Mouse (Mus musculus) heart, adult 8-10 months (tissue): ENCODE measurements around the gene Por. TPM values are rescaled to one million over a fixed set of nuclear protein-coding genes. Genes with fewer than 3 reads are reported as not detected.

Experiments
- DNase-seq: peaks from one replicate; pipeline ENCODE4 v3.0.0; 2022; ENCODE audit warnings: low spot score
- total RNA-seq, 4 experiments: library from RNA; stranded (reverse); gene quantifications; 2 replicates each; pipeline ENCODE4 v1.2.4; 2022

Por gene
- total RNA-seq, 4 experiments from 2014 or later = 71.5 to 84.8 (median 75.1) TPM

DNA sequence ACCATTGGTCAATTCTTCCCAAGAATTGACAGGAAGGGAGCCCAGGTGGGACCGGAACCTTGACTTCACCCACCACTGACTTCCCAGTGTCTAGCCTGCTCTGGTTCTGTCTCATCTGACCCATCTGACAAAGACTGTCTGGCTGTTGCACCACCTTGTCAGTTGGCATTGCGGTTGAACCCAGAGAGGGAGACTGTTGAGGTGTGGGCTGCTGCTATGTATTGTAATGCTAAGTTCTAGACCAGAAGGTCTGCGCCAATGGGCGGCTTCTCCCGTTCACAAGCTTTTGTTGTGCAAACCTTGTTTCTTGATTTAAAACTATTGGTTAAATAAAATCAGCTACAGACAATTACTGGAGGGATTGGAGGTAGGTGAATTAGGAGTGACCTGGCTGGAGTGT lies 12.7 kb upstream of the Por start:
- no peak for DNase-seq

DNA sequence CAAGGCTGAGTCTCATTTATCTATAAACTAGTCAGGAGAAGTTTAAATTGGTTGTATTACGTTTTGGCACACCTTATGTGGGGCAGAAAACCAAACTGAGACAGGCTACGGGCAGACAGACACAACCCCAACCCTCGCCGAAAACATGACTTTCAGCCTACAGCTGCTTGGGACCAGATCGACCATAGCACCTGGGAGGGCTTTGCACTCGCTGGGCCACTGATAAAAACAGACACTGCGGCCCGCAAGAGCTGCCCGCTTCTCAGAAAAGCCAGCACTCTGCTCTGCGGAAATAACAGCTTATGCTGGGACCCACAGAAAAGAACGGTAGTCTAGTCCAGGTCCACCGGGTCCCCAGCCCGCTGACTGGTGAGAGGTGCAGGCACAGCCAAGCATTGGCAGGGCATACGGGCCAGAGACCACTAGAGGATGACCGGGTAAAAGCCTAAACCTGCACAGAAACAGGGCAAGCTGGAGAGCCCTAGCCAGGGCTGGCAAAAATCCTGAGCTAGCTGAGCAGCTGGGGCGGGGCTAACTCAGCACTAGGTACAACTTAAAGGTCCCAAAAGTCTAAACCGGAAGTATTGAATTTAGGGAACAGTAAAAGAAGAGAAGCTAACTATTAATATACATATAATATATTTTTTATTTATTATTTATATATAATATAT lies 12.0 kb upstream of the Por start:
- no peak for DNase-seq

DNA sequence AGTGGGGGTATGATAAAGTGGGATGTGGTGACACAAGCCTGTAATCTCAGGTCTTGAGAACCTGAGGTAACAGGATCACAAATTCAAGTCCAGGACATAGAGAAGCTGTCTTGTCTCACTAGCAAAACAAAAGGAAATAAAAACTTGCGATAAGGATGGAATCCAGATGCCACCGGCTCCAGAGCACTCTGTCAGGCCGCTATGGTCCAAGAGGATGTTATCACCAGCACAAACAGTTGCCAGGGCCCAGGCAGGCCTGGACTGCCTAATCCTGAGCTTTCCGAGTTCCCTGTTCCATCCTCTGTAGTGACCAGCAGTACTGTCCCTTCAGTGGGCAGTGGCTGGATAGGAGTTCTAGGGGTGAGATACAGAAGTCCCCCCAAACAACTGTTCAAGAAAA lies 9.9 kb upstream of the Por start:
- DNase-seq = no peak

DNA sequence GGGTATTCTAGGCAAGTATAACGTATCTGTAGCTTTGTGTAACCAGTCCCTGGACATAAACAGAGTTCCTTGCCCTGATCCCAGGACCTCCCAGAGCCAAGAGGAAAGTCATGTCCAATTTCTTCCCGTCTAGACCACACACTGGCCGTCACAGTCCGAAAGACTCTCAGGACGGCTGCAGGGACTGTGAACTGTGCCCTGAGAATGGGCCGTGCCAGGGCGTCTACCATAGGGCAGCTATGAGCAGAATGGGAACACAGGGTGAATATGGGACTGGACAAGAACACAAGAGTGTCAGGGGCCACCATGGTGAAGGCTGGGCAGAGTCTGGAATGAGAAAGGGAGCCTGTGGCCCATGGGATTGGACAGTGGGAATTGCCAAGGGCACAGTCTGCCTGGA lies 9.3 kb upstream of the Por start:
- DNase-seq = no peak

DNA sequence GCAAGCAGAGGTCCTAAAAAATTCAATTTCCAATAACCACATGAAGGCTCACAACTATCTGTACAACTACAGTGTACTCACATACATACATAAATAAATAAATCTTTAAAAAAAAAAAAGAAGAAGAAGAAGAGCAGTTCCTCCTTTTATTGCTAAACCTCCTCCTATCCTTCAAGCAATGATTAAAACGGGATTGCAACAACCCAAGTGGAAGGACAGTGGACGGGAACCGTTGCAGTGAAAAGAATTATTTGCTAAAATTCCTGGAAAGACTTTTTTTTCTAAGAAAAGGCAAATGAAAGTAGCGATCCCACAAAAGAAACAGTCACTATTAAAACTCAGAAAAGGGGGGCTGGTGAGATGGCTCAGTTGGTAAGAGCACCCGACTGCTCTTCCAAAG lies 2.9 kb upstream of the Por start:
- no peak for DNase-seq

DNA sequence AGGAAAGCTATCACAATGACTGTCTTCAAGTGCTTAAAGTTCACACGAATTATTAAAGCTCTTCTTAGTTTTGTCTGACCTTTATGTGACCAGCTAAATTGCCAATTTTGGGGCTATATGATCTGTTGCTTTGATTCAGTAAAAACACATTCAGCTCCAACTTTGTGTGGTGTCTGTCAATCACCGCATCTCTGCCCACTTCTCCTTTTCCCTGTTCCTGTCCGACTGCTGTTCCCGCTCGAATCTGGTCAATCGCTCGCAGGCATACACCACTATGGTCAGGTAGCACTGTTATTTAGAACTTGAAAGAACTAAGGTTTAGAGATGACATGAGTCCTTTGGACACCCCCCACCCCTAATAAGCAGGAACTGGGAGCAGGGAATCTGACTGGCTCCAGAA lies 1.8 kb upstream of the Por start:
- no peak for DNase-seq

DNA sequence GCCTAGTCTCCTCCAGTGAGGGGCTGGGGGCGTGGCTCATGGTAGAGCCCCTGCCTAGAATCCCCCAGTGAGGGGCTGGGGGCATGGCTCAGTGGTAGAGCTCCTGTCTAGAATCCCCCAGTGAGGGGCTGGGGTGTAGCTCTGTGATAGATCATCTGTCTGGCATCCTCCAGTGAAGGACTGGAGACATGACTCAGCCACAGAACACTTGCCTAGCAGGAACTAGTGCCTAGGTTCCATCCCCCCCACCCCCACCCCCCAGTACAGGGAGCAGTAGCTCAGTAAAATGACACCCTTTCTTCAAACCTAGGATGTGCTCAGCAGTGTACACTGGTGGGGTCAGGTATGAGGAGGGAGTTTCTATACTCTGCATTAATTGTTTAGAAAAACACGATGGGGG lies 1.0 kb downstream of the Por start:
- DNase-seq = no peak

DNA sequence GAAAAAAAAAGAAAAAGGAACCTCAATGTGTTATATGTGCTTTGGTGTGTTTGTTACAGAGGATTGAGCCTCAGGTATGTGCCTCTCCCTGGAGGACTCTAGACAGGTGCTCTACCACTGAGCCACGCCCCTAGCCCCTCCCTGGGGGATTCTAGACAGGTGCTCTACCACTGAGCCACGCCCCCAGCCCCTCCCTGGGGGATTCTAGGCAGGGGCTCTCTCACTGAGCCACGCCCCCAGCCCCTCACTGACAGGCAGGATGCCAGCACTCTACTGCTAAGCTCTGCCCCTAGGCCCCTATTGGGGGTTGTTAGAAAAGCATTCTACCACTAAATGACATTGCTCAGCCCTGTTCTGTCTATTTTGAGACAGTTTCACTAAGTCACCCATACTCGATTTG lies 2.7 kb downstream of the Por start:
- DNase-seq = no peak

DNA sequence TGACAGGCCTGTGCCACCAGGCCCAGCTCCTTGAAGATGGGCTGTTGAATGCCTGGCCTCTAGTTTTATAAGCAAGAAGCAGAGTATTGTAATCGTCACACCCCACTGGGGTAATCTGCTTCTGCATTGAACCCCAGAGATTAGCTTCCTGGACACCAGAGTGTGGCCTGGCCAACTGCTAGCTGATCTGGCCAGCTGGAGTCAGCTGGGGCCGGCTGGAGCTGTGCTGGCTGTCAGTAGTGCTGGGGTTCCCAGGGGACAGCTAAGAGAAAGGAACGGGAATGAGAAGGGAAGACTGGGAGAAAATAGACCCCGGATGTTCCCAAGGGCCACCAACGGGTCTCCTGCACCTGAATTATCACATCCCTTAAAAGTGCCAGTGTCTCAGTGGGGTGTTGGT lies 3.1 kb downstream of the Por start:
- peak; percentile 57 for DNase-seq

DNA sequence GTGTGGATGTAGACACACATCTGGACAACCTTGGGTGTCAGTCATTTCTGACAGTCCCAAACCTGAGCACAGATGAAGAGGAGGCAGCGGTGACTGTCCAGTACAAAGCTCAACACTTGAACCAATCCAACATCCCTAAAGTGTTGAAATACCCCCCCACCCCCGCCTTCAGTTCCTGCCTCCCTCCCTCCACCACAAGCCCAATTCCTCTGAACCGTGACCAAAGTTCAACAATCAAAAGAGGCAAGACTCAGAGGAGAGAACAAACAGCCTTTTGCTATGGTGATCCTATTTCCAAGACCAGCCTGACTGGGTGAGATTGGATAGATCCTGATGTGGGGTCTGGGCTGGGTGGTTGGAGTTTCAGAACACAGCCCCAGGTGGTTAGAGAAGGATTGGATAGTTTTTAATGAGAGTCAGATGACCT lies 4.5 kb downstream of the Por start:
- no peak for DNase-seq

DNA sequence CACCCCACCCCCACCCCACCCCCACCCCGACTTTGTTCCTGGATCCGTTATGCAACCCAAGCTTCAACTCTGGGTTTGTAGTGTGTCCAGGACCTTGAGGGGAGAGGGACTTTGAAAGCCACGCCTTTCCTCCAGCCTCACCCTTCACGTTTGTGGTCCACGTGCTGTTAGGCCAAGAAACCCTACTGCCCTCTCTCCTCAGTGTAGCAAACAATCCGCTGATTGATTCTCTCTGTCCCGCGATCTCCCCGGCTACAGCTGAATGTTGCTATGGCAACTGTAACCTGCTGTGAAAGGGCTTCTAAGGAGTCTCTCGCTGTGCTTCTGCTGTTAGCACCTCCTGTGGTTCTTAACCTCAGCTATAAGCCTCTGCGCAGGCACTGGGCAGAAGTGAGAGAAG lies 5.0 kb downstream of the Por start:
- peak; percentile 55 for DNase-seq

DNA sequence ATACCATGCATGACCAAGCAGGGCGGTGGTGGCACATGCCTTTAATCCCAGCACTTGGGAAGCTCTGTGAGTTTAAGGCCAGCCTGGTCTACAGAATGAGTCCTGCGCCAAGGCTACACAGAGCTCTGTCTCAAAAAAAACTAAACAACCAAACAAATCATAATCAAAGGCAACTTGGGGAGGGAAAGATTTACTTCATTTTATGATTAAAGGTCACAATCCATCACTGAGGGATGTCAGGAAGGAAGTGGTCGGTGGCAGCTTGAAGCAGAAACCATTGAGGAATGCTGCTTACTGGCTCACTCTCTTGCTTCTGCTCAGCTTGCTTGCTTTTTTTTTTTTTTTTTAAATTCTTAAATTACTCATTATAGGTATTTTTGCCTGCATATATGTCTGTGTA lies 6.9 kb downstream of the Por start:
- DNase-seq = no peak

DNA sequence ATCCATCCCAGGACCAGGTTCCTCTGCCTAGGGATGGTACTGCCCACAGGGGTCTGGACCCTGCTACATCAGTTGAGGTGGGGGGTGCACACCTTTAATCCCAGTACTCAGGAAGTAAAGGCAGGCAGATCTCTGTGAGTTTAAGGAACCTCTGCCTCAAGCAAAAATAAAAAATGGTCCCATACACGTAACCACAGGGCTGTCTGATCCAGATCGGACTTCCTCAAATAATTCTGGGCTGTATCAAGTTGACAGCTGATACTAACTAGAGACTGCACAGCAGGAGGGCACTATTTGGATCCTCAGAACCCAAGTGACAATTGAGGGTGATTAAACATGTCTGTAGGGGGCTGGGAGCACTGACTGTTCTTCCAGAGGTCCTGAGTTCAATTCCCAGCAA lies 7.4 kb downstream of the Por start:
- no peak for DNase-seq

DNA sequence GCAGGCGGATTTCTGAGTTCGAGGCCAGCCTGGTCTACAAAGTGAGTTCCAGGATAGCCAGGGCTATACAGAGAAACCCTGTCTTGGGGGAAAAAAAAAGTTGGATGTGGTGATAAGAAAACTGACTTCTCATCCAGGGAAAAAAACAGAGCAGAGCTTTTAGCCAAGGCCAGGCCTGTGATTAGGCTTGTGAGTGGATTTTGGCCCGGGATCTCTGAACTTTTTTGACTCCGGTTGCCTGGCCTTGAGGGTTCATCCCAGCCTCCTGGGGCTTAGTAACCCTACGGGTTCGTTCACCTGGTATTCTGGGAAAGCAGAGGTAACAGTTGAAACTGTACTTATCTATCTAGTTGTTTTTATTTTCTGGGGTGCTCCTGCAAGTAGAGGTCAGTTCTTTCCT lies 8.6 kb downstream of the Por start:
- no peak for DNase-seq

DNA sequence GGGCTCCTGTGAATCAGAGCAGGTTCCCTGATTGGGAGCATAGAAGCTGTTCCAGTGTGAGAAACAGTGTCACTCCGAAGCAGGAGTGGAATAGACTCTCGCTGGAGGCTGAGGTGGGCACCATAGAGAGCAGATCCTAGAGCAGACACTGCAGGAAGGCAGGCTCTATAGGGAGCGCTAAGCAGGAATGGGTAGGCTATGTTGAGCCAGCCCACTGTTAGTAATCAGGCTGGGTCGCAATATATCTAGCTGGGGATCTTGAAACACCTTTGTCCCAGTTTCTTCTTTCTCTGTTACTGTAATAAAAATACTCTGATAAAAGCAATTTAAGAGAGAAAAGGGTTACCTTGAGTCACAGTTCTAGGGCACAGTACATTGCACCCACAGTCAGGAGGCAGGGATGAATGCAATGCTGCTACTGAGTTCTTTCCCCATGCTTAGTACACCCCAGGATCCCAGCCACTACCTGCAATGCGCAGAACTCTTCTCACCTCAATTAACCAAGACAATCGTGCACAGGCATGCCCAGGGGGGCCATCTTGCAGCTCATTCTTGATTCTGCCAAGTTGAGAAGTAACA lies 11.2 kb downstream of the Por start:
- no peak for DNase-seq

DNA sequence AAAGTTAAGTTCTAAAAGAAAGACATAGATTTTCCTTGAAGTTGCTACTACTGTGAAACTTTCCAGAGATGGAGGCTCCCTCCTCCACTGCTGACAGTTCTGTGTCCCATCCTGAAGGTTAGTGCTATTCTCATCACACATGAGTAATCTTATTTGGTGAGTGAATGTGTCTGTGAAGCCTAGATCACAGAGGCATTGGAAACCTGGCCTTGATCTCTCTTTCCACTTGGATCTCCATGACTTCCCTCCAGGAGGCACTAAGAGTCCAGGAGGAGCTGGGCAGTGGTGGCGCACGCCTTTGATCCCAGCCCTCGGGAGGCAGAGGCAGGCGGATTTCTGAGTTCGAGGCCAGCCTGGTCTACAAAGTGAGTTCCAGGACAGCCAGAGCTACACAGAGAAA lies 12.2 kb downstream of the Por start:
- no peak for DNase-seq

DNA sequence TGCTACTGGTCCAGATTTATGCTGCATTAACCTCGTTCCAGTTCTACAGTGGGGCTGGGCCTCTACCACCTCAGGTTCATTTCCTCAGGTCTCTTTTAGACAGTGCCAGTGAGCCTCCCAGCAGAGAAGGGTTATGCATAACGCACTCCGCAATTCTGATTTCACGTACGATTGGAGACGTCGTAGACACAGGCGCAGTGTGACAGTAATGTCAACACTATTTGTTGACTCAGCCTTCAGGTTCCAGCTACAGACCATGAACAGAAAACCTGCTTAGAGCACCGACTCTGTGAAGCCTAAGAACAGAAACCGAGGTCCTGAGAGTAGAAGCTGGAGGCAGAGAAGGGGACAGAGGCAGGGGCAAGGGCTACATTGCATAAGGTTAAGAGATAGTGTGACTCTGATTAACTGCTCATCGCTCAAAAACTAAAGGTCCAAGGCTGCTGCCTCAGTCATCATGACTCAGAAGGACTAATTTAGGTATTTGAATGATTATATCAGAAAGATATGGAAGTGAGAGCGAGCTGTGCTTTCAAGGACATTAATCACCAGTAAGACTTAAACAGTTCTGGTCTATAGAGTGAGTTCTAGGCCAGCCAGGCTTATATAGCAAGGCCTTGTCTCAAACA lies 13.2 kb downstream of the Por start:
- no peak for DNase-seq

DNA sequence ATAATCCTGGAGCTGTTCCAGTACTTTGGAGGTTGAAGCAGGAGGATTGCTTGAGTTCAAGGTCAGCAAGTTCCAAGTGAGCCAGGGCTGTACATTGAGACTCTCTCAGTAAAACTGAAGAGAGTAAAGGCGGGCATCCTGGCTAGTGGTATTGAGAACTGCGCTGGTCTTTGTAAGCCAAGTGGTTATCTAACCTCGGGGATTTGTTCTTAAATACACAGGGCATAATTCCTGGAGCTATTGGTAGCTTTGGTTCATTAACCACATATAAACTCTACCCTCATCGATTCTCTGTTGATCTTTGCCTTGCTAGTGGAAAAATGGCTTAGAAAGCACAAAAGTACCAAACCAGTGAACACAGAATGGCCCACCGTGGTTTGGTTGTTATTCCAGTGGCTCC lies 20.6 kb downstream of the Por start:
- DNase-seq = no peak

DNA sequence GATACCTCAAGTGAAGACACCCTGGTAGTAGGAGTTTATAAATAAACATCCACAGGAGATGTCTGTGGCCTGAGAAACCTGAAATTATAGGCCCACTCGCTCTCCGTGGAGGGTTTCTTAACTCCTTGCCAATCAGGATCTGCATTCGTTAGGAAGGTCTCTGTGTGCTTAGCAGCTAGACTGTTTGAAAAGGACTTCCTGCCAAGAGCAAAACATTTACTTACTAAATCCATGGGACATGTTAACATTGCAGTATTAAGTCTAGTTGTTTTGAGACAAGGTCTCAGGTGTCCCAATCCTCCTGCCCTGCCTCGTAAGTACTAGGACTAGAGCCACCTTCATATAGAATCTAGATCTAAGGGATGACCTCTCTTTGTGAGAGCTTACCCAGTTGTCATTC lies 21.4 kb downstream of the Por start:
- DNase-seq = no peak

DNA sequence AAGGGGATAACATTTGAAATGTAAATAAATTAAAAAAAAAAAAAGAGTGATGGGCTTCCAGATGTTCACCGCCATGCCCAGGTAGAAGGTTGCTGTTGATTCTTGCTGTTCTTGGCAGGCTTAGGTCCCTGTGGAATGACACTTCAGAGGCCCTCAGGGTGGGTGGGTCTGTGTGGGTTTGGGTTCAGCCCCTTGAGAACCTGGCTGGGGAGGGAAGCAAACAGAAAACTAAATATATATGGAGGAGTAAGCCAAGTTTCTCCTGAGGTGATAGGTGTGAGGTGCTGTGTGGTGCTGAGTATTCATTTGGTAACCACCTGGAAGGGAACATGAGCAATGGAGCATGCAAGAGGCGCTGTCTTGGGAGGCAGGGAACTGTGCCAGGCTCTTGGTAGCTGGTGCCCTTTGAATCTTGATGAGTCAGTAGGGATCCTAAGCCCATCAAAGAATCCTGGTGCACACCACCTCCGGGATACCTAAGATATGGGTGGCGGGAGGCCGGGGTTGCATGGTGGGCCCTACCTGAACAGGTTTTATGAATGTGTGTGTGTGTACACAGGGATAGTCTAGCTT lies 23.5 kb downstream of the Por start:
- no peak for DNase-seq

DNA sequence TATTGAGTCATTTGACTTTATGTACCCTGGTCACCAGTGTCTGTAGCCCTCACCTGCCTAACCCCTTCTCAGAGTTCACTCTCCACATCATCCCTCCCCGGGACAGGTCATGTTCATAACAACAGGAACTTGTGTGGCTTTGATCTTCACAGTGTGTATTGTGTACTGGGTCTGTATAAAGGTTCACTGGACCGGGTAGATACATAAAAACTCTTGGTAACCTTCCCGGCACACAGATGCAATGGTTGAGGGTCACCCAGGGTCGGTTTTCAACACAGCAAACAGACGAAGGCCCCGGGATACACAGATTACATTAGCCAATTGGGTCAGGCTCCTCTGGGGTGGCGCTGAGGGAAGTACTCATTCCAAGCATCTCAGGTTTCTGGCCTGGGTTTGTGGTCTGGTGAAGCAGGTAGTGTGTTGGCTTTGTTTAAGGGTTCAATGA lies 25.5 kb downstream of the Por start:
- DNase-seq = no peak

DNA sequence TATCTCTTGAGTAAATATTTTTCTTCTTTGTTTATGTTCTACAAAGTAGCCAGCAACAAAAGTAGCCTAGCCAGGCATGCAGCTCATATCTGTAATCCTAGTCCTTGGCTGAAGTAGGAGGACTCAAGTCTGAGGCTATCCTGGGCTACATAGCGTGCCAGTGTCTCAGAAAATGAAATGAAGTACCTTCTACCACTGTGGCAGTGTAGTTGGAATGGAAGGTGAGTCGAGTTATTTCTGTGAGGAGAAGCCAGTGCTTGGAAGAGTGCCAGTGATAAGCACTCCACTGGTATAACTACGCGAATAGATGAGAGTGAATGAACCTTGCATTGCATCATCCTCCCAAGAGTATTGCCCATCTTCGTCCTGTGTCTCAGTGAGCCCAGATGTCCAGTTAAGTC lies 27.9 kb downstream of the Por start:
- DNase-seq = no peak

DNA sequence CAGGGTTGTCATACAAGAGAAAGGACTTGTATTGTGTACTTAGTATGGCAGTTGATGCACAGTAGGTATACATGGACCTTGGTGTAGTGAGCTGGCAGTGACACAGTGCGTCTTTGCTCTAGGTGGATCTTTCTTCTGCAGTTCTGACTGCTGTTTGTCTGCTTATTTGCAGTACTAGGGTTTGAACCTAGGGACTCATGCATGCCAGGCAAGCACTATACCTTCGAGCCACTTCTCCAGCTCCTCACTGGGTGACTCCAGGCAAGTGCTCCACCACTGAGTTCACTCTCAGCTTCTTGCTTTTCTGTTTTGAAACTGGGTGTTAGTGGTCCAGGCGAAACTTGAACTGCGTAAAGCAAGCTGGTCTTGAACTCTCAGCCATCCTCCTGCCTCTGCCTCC lies 31.8 kb downstream of the Por start:
- DNase-seq = no peak
